Mouse (Mus musculus): Measurements from ENCODE around the gene Fgf11.

The Fgf11 gene

DNA sequence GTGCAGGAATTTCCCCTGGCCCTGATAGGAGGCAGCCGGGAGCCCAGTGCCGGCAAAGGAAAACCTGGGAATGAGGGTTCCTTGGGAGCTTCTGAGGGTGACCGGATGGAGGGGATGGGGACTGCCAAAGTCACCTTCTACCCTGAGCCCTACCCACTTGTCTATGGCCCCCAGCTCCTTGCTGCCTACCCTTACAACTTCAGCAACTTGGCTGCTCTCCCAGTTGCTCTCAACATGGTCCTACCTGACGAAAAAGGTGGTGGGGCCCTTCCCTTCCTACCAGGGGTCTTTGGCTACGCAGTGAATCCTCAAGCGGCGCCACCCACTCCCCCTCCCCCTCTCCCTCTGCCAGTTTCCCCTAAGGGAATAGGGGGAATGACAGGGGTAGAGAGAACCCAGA, 22.7 kb downstream of the Fgf11 start:
- no peak for DNase-seq

DNA sequence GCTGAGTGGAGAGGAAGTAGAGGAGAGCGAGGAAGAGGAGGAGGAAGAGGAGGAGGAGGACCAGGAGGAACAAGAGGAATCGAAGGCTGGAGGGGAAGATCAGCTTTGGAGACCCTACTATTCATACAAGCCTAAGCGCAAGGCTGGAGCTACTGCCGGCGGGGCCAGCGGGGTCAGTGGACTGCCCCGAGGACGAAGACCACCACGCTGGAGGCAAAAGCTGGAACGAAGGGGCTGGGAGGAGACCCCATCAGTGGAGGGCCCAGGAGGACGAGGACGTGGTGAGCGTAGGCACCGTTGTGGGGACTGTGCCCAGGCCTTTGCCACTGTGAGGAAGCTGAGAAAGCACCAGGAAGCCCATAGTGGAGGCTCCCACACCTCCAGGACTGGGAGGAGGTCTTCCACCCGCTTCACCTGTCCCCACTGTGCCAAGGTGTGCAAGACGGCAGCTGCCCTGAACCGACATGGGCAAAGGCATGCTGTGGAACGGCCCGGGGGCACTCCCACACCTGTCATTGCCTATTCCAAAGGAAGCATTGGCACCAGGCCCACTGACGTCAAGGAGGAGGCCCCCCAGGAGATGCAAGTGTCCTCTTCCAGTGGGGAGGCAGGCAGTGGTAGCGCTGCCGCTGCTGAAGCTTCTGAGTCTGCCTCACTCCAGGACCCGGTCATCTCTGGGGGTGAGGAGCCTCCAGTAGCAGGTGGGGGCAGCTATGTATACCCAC, 23.2 kb downstream of the Fgf11 start:
- no peak for DNase-seq

DNA sequence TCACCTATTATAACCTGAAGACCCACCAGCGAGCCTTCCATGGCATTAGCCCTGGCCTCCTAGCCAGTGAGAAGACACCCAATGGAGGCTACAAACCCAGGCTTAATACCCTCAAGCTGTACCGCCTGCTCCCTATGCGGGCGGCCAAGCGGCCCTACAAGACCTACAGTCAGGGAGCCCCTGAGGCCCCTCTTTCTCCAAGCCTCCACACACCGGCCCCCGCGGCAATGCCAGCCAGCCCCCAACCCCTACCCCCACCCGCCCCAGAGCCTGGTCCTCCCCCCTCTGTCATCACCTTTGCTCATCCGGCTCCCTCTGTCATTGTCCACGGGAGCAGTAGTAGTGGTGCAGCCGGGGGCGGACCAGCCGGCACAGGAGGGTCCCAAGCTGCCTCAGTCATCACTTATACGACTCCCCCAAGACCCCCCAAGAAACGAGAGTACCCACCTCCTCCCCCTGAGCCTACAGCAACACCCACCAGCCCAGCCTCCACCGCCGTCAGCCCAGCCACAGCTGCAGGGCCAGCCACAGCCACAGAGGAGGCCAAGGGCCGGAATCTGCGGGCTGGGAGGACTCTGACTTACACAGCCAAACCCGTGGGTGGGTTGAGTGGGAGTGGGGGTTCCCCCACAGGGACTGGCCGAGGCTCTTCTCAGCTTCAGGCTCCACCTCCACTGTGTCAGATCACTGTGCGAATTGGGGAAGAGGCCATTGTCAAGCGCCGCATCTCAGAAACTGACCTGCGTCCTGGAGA, 24.0 kb downstream of the Fgf11 start:
- DNase-seq: no peak

DNA sequence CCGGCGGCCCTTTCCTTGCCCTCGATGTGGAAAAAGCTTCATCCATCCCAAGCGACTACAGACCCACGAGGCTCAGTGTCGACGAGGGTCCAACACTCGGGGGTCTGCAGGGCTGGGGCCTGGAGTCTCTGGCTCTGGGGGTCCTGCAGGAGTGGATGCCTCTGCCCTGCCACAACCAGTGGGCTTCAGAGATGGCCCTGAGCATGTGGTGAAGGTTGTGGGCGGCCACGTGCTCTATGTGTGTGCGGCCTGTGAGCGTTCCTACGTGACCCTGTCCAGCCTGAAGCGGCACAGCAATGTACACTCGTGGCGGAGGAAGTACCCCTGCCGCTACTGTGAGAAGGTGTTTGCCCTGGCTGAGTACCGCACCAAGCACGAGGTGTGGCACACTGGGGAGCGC, 25.2 kb downstream of the Fgf11 start:
- no peak for DNase-seq

DNA sequence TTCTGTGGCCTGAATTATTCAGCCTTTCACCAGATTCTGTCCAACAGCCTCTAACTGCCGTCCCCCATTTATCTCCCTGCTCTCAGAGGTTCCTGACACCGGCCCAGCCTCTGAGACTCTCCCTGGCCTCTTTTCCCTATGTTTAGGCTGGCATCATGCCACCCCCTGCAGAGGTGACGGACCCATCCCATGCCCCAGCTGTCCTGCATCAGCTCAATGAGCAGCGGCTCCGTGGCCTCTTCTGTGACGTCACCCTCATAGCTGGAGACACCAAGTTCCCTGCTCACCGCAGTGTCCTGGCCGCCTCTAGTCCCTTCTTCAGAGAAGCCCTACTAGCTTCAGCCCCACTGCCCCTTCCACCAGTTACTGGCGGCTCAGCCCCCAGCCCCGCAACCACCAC, 25.9 kb downstream of the Fgf11 start:
- DNase-seq: no peak

DNA sequence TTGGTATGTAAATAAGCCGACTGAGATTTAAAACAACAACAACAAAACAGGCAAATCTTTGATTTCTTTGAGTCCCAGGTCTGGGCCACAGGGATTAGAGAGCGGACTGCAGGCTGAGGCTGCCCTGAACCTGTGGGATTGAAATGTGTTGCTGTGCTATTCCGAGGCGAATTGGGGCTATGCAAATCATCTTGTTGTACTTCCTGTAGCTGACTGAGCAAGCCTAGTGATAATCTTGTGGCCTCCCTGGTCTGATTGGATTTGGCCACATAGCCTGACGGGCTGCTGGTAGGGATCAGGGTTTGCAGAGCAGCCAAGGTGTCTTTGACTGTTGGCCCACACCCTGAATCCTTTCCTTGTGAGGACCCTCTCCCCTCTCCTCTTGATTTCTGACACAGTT, 26.7 kb downstream of the Fgf11 start:
- DNase-seq: no peak

DNA sequence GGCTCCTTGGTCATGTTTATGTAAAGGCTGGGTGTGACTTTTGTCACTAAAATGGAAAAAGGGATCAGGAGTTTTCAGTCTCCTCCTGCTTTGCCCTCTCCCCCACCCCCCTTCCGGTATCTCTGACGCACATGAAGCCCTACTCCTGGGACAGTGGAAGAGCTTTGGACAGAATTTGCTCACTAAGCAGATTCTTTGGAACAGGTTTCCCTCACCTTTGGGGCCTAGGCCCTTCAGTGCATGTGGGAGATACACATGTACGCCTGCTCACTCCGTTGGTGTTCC, 34.1 kb downstream of the Fgf11 start:
- no peak for DNase-seq

DNA sequence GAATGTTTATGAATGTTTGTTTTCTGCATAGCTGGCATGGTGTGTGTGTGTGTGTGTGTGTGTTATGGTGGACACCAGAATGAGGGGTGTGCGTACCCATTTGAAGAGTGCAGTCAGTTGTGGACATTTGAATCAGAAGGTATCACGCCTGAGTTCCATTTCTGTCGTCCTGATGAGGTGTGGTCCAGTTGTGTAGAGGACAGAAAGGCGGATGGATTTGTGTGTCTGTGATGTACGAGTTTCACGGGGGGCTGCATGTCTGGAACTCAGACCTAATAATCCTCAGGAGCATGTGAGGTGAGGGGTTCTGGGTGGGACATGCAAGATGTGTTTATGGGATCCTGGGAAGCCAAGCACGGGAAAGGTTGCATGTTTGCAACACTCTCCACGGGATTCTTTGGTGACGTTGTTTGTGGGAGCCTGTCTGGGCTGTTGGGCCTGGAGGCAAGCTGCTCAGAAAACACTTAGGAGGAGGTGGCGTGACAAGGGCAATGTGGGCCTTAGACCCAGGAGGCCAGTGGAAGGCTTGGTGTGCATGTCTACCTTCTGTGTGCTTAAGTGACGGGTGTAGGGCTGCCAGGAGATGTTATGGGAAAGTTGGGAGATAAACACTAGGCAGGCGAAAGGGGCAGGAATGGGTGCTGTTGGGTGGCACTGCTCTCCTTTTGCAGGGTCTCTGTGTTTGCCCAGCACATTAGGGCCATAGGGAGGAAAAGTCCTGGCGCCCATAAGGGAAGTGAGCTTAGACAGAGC, 34.6 kb downstream of the Fgf11 start:
- DNase-seq: no peak

DNA sequence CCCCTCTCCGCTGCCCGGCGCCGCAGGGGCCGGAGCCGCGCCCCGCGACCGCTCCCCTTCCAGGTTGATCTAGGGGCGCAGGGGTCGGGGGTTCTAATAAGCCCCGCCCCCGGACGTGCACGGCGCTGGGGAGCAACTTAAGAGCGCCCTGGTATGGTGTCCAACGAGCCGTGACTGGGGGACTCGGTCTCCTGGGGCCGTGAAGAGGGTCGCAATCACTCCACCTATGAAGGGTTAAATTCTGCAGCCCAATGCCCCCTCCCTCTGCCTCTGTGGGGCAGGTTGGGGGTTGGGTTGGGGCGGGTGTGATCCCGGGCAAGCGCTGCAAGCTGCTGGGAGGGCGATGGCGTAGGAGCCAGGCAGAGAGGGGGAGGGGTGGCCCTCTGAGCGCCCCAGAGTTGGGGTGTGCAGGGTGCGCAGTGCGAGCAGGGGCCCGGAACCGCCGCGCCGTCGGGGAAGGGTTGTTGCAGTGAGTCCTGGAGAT, 35.5 kb downstream of the Fgf11 start:
- DNase-seq: peak; percentile 94

DNA sequence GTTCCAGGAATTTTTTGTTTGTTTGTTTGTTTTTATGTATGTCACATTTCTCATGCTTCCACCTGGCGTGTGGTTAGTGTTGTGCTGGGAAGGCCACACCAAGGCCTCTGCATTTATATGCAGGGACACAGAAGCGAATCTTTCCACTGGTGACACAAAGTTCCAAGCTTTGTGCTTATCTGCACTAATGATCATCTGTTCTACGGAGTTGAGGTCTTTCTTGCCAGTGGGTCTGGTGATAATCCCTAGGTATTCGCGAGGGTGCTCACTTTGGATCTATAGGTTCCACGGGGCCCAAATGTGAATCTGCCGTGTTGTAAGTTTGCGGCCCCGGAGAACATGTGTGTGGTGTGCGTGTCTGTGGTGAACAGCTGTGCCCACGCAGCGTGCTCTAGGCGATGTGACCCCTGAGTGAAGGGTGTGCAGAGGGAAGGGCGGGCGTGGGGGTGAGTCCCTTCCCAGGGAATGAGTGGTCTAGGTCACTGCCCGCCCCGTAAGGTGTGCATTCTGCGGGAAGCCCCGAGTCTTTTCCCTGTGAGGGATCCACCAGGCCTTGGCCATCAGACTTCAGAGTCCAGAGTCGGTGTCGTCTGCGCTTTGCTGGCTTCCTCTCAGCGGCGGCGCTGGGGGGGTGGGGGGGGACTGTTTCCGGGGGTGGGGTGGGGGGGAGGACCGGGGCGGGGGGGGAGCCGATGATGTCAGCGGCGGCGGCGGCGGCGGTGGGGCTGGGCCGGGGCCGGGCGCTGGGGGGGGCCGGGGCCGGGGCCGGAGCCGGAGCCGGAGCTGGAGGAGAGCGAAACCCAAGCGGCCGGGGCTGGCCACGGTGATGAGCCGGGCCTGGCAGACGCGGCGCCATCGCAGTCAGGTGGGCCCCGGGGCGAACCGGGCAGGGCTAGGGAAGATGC, 36.2 kb downstream of the Fgf11 start, which contains the start of gene Zbtb4:
Gene Zbtb4 (plus strand): TSS at position 692 of the 905 bp plus-strand sequence.
- DNase-seq: peak; percentile 59

DNA sequence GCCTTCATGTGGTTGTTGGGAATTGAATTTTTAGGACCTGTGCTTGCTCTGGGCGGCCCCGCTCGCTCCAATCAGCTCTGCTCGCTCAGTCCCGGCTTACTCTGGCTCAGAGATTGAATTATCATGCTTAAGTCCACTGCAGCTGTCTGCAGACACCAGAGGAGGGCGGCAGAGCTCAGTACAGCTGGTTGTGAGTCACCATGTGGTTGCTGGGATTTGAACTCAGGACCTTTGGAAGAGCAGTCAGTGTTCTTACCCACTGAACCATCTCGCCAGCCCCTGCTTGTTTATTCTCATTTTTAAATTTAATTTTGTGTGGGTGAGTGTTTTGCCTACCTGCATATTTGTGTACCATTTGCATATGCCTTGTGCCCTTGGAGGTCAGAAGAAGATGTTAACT, 38.1 kb downstream of the Fgf11 start:
- peak; percentile 28 for DNase-seq

DNA sequence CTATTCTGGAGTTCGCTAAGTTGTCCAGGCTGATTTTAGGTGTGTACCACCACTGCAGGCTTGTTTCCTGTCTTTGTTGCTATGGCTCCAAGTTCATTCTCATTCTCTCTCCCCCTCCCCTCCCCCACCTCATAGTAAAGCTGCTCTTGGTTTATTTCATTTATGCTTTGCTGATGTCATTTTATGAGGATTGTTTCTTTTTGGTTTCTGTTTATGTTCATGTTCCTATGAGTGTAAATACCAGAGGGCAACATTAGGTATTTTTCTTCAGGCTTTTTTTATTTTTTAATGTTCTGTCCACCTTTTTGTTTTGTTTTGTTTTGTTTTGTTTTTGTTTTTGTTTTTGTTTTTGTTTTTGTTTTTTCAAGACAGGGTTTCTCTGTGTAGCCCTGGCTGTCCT, 39.8 kb downstream of the Fgf11 start, which contains the start of gene Slc35g3:
Gene Slc35g3 (minus strand): TSS at position 101 of the 400 bp plus-strand sequence.
- no peak for DNase-seq

DNA sequence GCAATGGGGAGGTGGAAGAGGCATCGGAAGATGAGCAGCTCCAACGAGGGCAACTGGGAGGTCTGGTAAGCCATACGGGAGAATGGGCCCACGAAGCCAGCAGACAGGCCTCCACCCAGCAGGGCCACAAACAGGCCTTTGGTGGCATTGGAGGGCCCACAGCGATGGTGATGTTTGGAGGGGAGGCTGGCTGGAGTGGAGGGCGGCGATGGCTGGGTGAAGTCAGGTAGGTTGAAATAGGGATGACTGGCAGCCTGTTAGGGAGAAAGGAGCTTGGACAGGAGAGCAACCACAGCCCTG, 40.8 kb downstream of the Fgf11 start:
- no peak for DNase-seq

DNA sequence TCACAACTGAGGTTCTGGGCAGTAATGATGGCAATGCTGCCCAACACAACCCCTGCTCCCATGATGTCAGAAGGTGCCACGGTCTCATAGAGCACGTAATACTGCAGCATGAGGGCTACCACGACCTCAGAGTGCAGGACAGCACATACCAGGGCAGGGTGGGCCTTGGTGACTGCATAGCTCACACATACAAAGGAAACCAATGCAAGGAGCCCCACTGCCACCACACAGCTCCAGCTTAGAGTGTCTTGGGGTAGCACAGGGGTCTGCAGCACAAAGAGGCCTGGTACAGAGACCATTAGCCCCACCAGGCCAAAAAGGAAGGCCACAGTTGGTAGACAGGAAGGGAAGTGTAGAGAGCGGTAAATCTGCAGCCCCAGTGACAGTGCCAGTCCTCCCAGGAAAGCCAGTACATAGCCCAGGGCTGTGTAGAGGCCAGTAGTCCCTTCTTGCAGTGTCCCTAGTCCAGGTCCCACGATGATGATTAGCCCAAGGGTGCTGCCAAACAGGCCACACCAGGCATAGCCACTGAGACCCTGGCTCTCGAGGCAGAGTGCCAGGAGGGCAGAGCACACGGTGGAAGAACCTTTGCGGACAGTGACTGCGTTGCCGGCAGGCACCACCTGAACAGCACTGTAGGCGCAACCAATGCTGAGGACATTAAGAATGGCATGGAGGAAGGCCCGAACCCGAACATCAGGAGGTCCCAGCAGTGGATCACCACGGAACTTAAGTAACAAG, 41.3 kb downstream of the Fgf11 start:
- no peak for DNase-seq

DNA sequence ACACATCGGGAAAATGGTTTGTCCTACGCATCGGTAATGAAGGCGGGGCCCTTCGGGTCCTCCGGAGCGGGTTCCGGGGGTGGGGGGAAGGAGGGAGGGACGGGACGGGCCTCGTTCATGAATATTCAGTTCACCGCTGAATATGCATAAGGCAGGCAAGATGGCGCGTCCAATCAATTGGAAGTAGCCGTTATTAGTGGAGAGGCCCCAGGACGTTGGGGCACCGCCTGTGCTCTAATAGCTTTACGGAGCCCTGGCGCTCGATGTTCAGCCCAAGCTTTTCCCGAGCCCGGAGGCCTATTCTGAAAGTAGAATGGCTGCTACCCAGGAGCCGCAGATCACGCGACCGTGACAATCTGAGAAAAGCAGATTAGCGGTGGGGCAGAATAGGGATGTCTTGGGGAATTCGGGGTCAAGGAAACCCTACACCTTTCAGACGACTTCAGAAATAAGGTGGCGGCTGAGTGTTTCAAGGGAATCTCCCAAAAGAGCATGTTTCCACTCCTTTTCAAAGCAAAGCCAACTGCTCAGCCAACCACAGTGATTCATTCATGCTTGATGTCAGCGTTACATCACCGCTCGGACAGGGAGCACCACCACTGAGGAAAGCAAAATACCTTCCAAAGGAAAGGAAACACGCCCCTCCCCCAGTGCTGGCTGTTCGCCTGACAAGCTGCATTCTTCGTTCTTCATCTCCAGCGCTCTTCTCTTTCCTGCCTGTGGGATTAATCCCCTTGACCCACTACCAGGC, 42.5 kb downstream of the Fgf11 start:
- peak; percentile 88 for DNase-seq

DNA sequence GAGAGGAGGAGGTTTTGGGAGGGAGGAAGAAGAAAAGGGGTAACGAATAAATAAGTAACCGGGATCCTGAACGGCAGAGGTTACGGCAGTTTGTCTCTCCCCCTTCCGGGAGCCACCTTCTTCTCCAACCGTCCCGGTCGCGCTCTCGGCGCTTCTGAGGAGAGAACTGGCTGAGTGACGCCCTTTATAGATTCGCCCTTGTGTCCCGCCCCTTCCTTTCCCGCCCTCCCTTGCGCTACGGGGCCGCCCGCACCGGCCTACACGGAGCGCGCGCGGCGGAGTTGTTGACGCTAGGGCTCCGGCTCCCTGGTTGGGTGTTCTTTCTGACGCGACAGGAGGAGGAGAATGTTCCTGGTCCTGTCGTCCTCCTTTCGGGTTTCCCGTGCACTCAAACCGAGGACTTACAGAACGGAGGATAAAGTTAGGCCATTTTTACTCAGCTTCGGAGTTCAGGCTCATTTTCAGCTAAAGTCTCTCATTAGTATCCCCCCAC, 43.1 kb downstream of the Fgf11 start, which contains the start of gene Polr2a:
Gene Polr2a (minus strand): TSS at position 160 of the 493 bp plus-strand sequence.
- DNase-seq: peak; percentile 98

DNA sequence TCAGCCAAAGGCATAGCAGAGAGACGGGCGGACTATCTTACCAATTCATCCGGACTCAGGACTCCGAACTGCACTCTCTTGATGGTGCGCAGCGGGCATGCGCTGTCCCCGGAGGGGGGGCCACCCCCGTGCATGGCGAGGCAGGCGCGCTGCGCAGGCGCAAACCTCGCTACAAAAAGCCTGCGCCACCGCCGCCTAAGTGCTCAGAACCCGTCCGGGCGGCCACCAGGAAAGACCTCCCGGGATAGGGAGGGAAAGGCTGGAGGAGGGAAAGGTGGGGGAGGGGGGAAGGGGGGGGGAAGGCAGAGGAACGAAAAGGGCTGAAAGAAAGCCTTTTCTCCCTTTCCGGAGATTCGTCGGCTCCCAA, 43.6 kb downstream of the Fgf11 start:
- peak; percentile 97 for DNase-seq

DNA sequence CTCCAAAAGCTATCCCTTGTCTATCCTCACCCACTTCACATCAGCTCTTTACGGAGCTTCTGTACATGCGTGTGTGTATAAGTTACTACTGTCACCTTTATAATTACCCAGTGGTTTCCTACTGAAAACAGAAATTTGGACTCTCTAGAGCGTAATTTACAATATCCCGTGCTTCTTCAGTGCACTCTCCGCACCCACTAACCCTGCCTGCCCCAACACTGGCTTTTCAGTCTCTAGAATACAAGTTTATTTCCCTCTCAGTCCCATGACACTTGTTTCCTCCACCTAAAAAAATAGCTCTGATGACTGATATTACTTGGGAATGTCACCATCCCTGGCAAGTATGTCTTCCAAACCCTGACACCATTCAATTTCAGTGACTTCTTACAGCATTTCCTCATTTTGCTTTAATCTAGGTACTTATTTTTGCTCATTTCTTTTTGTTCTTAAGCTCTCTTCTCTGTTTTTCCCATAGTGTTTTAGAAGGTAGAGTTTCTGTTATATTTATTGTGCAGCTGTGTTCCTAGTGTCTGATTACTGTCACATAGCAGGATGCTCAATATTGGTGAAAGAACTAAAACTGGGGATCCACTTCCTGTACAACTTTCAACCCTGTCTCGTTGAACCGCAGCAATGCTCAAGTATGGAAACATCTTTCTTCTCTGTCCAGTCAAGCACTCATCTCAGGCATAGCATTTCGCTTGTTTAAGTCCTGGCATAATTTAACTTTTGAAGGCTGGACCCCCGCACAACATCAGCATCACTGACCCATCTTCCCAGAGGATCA, 44.2 kb downstream of the Fgf11 start:
- DNase-seq: no peak

DNA sequence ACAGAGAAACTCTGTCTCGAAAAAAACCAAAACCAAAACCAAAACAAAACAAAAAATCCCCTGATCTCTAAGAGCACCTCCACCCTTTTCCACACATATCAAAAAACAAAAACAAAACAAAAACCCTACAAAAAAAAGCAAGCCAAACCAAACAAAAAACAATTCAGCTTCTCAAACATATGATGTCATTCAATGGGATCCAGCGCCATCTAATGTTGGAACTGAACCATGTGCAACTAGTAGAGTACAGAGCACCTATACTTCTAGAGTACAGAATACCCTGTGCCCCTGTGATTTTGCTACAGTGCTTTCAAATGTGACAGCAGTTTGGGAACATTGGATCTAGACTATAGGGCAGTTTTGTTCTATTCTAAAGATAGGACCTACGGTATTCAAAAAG, 47.0 kb downstream of the Fgf11 start:
- peak; percentile 65 for DNase-seq

DNA sequence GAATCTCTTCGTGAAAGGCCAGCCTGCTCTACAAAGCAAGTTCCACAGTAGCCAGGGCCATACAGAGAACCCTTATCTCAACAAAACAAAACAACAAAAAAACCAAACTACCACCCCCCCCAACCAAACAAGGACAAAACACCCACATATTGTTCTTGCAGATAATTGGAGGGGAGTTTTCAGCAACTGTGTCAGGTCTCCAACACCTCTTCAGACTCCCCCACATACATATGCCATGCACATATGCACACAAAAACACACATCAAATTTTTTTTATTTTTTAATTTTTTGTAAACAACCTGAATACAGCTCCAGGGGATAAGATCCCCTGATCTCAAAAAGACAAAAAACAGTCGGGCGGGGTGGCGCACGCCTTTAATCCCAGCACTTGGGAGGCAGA, 47.4 kb downstream of the Fgf11 start:
- no peak for DNase-seq
